7 mouse cellular contexts compared by ENCODE assay signal in genomic region chr8:26351643-26352540, GRCm38 (mm10).
A peak's percentile ranks its signal among the peaks of the same experiment; 100 is the strongest.
DNase-seq lines count a peak whose midpoint lies in the region; ATAC-seq and TF ChIP-seq lines count a peak whose summit lies in the region.

No protein-coding gene starts in this region.

- H3K36me3 ChIP-seq in intestine, embryonic 15.5 days = no peaks in the 10 kb centered on the region
- no peaks in the 10 kb centered on the region for H3K36me3 ChIP-seq in limb, embryonic 12.5 days
- H3K36me3 ChIP-seq in neural tube, embryonic 14.5 days (ENCODE audit: control insufficient read depth, insufficient read depth, low read length) = no peaks in the 10 kb centered on the region

- H3K9ac ChIP-seq in intestine, embryonic 15.5 days = 0 out of 2 replicates have a peak overlapping the region, but pooled peaks have one; percentile 24
- no peak overlapping the region; the same call in 1 of the 2 replicates for H3K9ac ChIP-seq in limb, embryonic 12.5 days (replicated peaks)
- no peak overlapping the region for H3K9ac ChIP-seq in neural tube, embryonic 14.5 days (replicated peaks; ENCODE audit: low read depth, low read length)

- TF ChIP-seq CTCF in brain, embryonic 14.5 days (IDR thresholded peaks at IDR 0.05; ENCODE audit: borderline replicate concordance, extremely low read depth, insufficient read depth, insufficient read length) = no peak

- 0 out of 2 replicates have a peak, but pooled peaks cover 13% of the 10 kb centered on the region for H3K4me1 ChIP-seq in intestine, embryonic 15.5 days (replicated peaks)
- peaks cover 31% of the 10 kb centered on the region for H3K4me1 ChIP-seq in limb, embryonic 12.5 days (replicated peaks)
- H3K4me1 ChIP-seq in neural tube, embryonic 14.5 days (ENCODE audit: control insufficient read depth, insufficient read depth, low read length) = peaks cover 4% of the 10 kb centered on the region; the same call in 1 of the 2 replicates

- H3K27me3 ChIP-seq in intestine, embryonic 15.5 days (replicated peaks) = no peaks in the 10 kb centered on the region
- H3K27me3 ChIP-seq in limb, embryonic 12.5 days = peaks cover 40% of the 10 kb centered on the region
- no peaks in the 10 kb centered on the region for H3K27me3 ChIP-seq in neural tube, embryonic 14.5 days (ENCODE audit: control insufficient read depth, insufficient read depth, low read length)

- peak overlapping the region; percentile 93 for H3K27ac ChIP-seq in intestine, embryonic 15.5 days
- H3K27ac ChIP-seq in limb, embryonic 12.5 days = peak overlapping the region; percentile 79
- 0 out of 2 replicates have a peak overlapping the region, but pooled peaks have one; percentile 30 for H3K27ac ChIP-seq in neural tube, embryonic 14.5 days (ENCODE audit: low read depth, low read length)

- TF ChIP-seq POLR2A in brain, embryonic 14.5 days (IDR thresholded peaks at IDR 0.05; ENCODE audit: borderline replicate concordance, extremely low read depth, insufficient read depth, insufficient read length, poor library complexity, severe bottlenecking) = no peak

- WGBS in intestine, embryonic 15.5 days = 17% methylated on average over 21 of the region's 21 CpGs
- WGBS in limb, embryonic 12.5 days = 12% methylated on average over 21 of the region's 21 CpGs
- WGBS in neural tube, embryonic 14.5 days = 23% methylated on average over 21 of the region's 21 CpGs

- H3K4me3 ChIP-seq in intestine, embryonic 15.5 days (replicated peaks) = peak overlapping the region; percentile 31
- peak overlapping the region; percentile 33 for H3K4me3 ChIP-seq in limb, embryonic 12.5 days (replicated peaks)
- H3K4me3 ChIP-seq in neural tube, embryonic 14.5 days (ENCODE audit: low read depth, low read length) = peak overlapping the region; percentile 20; the same call in 1 of the 2 replicates

- no peaks in the 10 kb centered on the region for H3K9me3 ChIP-seq in intestine, embryonic 15.5 days
- no peaks in the 10 kb centered on the region for H3K9me3 ChIP-seq in limb, embryonic 12.5 days
- no peaks in the 10 kb centered on the region for H3K9me3 ChIP-seq in neural tube, embryonic 14.5 days (ENCODE audit: control insufficient read depth, low read length)

- DNase-seq in brain, embryonic 14.5 days (ENCODE audit: low read depth) = peak; percentile 71
- peak; percentile 35 for DNase-seq in embryo, embryonic 11.5 days (ENCODE audit: low read depth, low spot score)

- ATAC-seq in granulocyte monocyte progenitor cell, adult 5-6 weeks (replicated peaks; ENCODE audit: poor library complexity, severe bottlenecking) = peak; percentile 61
- ATAC-seq in intestine, embryonic 15.5 days = peak; percentile 92
- ATAC-seq in limb, embryonic 12.5 days (ENCODE audit: insufficient number of reproducible peaks, insufficient read depth, low FRiP score, low TSS enrichment, low read depth) = peak; percentile 69
- ATAC-seq in neural tube, embryonic 14.5 days (ENCODE audit: low read depth) = peak; percentile 81
- no peak for ATAC-seq in CD4-positive, CD25-positive, alpha-beta regulatory T cell, adult 4 months

- H3K4me2 ChIP-seq in intestine, embryonic 15.5 days (replicated peaks) = peak overlapping the region; percentile 83
- H3K4me2 ChIP-seq in limb, embryonic 12.5 days = peak overlapping the region; percentile 70
- H3K4me2 ChIP-seq in neural tube, embryonic 14.5 days (ENCODE audit: low read depth, low read length) = peak overlapping the region; percentile 53

Comparison
In these comparisons a context has a peak if more than half of its experiments do, and no peak if none do; other contexts are left out.
1. H3K27ac ChIP-seq: peak in every context shown above with its lines; median percentile 93 in intestine, embryonic 15.5 days; 79 in limb, embryonic 12.5 days; 30 in neural tube, embryonic 14.5 days.